Mouse (Mus musculus) neutrophil, adult 65 days (primary cell): ENCODE measurements around the gene Gm21858. TPM values are rescaled to one million over a fixed set of nuclear protein-coding genes. Genes with fewer than 3 reads are reported as not detected.

ENCODE experiments used
- total RNA-seq: library from RNA; stranded (reverse); gene quantifications from 2 replicates; pipeline ENCODE4 v1.2.4, GENCODE M21; 2023

Gm21858 gene
- not detected in 2 replicates for total RNA-seq

GRCm38 (mm10) chrY:55731456-55731855 lies at the start of gene Gm21858:
Gm21858 (plus strand) TSS chrY:55731756.

